Mouse (Mus musculus): Measurements from ENCODE around the gene Nrp1.

Gene Nrp1

DNA sequence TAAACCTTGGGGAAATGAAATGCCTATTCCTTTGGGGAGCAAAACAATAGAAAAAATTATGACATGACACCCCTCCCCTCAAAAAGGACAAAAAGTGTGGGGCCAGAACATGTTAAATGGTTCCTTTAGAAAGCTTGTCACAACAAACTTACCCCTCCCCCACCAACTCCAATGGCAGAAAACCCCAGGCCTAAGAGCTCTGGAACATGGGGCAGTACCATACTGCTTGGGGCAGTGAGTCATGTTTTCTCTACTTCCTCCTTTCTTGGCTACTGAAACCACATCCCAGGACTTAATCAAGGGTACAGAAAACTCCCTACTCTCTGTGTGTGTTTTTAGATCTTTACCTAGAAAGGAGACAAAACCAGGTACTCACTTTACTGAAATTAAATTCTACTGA lies 147.5 kb downstream of the Nrp1 start:
- no peak for DNase-seq (ENCODE audit: extremely low spot score)

GRCm38 (mm10) chr8:128508723-128509122 lies 150.3 kb downstream of the Nrp1 start:
- no peak for DNase-seq (ENCODE audit: extremely low spot score)

DNA sequence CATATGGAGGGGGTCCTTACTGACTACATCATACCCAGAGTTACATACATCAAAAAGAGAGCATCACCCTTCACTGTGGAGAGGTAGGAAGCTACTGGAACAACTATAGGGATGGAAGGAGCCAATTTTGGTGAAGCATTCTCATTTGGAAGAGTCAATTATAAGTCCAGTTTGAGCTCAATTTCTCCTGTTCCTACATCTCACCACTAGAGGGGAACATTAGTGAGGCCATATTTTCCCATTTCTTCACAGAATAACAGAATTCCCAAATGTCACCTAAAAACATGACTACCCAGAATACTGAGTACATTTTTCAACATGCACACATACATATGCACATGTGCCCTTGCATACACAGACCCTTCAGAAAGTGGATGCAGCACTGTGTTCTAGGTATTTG lies 152.6 kb downstream of the Nrp1 start:
- no peak for DNase-seq (ENCODE audit: extremely low spot score)

- DNase-seq (ENCODE audit: extremely low spot score): no peak
Measured at GRCm38 (mm10) chr8:128511732-128512131, 153.3 kb downstream of the Nrp1 start.

DNA sequence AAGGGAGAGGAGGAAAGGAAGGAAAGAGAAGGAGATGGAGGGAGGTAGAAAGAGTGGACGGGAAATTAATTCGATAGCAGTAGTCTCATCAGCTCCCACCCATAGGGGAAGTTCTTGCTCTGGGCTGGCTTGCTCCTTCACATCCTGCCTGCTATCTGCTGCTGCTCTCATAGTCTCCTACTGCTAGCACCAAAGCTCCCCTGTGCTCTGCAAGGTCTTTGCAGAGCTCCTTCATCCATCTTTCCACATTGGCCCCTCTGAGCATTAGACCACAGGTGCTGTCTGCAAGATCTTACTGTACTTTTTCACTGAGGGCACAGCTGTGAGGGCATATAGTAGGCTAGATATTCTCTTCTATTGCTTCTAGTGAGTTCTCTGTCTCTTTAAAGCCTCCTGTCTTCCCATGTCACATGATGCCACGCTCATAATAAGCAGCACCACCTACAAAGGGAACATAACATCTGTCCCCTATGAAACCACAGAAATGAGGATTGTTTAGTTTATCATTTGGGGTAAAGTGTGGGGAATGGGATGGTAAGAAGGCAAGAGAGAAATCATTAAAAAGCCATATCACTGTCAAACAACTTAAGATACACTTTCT lies 158.5 kb downstream of the Nrp1 start:
- no peak for DNase-seq (ENCODE audit: extremely low spot score)

DNA sequence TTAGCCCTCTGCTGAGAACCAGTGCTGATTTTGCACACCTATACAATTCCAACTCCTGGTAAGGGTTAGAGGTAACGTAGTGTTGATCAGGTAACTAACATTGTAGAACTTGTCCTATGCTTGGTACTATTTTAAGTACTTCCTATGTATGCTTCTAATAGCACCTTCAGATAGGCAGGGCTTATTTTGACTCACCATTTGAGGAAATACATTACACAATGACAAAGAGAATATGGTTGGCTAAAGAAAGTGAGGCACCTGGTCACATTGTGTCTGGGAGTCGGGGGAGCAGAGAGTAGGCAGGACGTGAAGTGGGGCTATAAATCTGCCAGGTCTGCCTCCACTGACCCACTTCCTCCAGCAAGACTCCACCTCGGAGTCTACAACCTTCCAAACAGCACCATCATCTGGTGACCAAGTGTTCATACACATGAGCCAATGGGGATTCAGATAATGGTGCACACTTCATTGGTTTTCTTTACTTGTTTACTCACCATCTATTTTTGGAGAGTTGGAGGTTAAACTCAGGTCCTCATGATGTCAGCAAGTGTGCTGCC lies 159.2 kb downstream of the Nrp1 start:
- DNase-seq (ENCODE audit: extremely low spot score): no peak

GRCm38 (mm10) chr8:128519366-128519765 lies 161.0 kb downstream of the Nrp1 start:
- DNase-seq (ENCODE audit: extremely low spot score): peak; percentile 17

- DNase-seq (ENCODE audit: extremely low spot score): peak; percentile 12
Measured at GRCm38 (mm10) chr8:128523825-128524224, 165.4 kb downstream of the Nrp1 start.

GRCm38 (mm10) chr8:128525912-128526311 lies 167.5 kb downstream of the Nrp1 start:
- DNase-seq (ENCODE audit: extremely low spot score): no peak

GRCm38 (mm10) chr8:128528591-128529383 lies 170.4 kb downstream of the Nrp1 start:
- DNase-seq (ENCODE audit: extremely low spot score): peak; percentile 39

DNA sequence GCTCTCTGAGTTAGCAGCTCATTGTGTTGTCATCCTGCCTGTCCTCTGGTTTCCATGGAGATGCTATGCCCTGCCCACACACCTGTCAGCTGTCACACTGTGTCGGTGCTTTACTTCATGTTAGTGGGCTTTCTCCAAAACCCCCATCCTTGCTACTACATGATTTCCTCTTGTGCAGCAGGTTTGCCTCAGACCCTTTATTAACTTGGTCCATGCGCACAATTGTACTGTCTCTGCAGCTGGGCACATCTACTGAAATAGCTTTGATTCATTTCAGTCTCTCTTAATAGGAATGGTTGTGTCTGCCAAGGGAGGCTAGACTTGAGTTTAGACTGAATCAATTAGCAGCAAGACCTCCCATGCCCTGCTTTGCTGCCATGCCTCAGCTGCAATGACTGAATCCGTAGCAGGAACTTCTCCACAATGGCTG lies 176.1 kb downstream of the Nrp1 start:
- no peak for DNase-seq (ENCODE audit: extremely low spot score)

GRCm38 (mm10) chr8:128535685-128536084 lies 177.3 kb downstream of the Nrp1 start:
- DNase-seq (ENCODE audit: extremely low spot score): no peak

- DNase-seq (ENCODE audit: extremely low spot score): no peak
Measured at GRCm38 (mm10) chr8:128538378-128538777, 180.0 kb downstream of the Nrp1 start.

GRCm38 (mm10) chr8:128541355-128542090 lies 183.1 kb downstream of the Nrp1 start:
- DNase-seq (ENCODE audit: extremely low spot score): no peak

DNA sequence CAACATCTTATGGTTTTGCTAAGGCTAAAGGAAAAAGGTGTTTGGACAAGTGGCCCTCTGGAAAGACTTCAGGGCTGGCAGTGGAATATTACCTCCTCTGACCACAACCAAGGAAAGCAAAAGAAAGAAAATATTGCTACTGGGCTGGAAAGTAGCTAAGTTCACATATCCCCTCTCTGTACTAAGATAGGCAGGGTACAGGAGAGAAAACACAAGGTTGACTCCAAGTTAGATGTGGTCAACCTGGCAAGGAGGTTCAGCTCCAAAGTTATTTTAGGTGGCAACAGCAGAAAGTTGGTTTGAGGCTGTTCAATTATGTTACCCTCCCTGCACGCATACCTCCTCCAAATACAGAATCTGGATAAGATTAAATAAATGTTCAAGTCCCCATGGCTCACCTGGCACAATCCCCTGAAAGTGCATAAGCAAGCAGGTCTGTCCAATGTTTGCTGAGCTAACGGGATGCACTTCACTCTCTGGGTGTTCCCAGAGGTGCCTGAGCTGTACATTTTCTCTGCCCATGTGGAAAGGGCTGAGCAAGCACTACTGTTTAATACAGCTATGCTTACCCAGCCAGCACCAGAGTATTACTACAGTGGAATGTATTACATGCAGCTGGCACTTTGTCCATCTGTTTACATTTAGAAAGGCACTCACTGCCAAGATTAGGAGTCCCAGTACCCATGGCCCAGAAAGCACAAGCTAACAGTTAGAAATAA lies 185.9 kb downstream of the Nrp1 start:
- no peak for DNase-seq (ENCODE audit: extremely low spot score)

DNA sequence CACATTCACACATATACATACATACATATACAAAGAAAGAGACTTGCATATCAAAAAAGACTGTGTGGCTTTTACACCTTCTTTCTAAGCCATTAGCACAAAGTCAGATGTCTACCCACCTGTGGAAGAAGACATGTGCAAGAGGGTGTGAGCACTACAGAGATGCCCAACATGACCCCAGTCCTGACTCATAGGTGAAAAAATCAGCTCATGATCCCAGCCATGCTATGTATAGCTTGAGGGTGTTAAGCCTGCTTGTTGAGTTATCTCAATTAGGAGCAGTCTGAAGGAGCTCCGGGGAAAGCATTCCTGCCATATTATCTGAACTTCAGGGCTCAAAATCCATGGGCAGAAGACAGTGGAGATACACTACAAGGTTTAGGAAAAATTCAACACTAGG lies 187.9 kb downstream of the Nrp1 start:
- DNase-seq (ENCODE audit: extremely low spot score): no peak

GRCm38 (mm10) chr8:128547361-128547760 lies 189.0 kb downstream of the Nrp1 start:
- DNase-seq (ENCODE audit: extremely low spot score): no peak

GRCm38 (mm10) chr8:128549738-128550137 lies 191.3 kb downstream of the Nrp1 start:
- DNase-seq (ENCODE audit: extremely low spot score): no peak

- DNase-seq (ENCODE audit: extremely low spot score): peak; percentile 50
Measured at GRCm38 (mm10) chr8:128551421-128552139, 193.2 kb downstream of the Nrp1 start.
